Mouse (Mus musculus) mouse embryonic stem cell (cell line): Measurements from ENCODE around the gene Shmt2.

ENCODE experiments used
- in situ Hi-C, 2 experiments: fragments of 300-500 bp; cut with MboI; formaldehyde crosslinking; loops; 1 replicate in 1 of 2; 3 replicates in 1 of 2; pipeline ENCODE4 v1.14.3; 2019 to 2020; ENCODE audit warnings: low sequenced_read_pairs in 2 of 2, low pct_unique_long_range_greater_than_20kb in 1 of 2, mixed read lengths in 1 of 2; ENCODE audit not compliant: unreplicated experiment in 1 of 2

Gene Shmt2

GRCm38 (mm10) chr10:127491128-127491512, 31.1 kb downstream of the Shmt2 start:
- in situ Hi-C loops: no loop called here

- in situ Hi-C loops: no loop called here
These were observed 31.8 kb downstream of the Shmt2 start for GRCm38 (mm10) chr10:127490160-127491127.

- in situ Hi-C loops: no loop called here
These were observed 33.4 kb downstream of the Shmt2 start for GRCm38 (mm10) chr10:127488856-127489255.

GRCm38 (mm10) chr10:127485235-127485634, 37.0 kb downstream of the Shmt2 start:
- in situ Hi-C loops: no loop called here

DNA sequence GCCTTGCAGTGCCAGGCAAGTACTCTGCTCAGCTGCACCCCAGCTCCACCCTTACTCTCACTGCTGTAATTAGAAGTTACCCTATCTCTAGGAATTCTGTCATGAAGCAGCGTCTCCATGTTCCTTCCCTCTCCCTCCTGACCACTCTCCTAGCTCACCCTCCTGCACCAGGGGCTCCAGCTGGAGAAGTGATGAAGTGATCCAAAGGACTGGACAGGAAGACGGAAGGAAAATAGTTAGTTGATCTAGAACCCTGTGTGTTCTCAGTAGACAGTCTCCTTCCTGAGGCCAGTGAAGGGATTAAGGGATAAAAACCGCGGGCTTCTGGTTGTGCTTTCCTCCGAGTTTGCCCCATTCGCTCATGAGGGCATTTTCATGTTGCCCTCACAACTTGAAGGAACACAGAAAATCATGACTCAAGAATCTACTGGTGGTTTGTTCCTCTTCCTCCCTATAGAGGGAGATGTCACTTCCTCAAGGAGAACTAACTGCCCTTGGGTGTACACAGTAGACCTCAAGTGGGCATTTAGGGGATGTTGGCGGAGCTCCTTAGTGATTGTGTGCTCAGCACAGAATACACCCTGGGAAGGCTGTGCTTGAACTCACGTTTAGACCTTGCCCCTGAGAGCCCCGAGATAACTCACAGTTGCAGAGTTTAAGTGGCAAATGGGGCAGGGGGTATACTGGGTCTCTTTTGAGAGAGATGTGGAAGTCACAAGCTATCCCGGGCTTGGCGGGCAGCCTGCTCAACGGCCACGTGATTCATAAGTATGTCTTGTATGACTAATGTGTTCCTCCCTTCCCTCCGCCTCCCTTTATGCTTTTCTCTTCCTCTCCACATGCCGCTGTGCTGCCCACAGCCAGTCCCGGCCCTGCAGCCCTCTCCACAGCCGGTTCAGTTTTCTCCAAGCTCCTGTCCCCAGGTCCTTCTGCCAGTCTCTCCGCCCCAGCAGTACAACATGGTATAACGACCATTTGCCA, 41.1 kb downstream of the Shmt2 start:
- in situ Hi-C loops: no loop called here

DNA sequence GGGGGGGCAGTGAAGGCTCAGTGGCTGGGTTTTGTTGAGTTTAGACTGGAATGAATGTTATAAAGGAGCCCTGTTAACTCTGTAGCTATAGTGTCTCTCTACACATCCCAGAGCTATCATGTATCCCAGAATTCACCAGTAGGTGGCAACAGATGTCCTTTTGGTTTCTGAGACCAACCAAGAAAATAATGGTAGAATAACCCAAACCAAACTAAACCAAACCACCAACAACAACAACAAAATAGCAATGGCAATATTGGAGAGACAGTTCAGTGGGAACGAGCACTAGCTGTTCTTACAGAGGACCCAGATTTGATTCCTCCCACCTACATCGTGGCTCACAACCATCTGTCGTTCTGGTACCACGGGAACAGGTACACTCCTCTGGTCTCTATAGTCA, 43.1 kb downstream of the Shmt2 start:
- in situ Hi-C loops: no loop called here

- in situ Hi-C loops: no loop called here
These were observed 44.9 kb downstream of the Shmt2 start for GRCm38 (mm10) chr10:127477301-127477700.

- in situ Hi-C loops: no loop called here
These were observed 45.7 kb downstream of the Shmt2 start for GRCm38 (mm10) chr10:127476541-127476940.

GRCm38 (mm10) chr10:127475175-127475574, 47.1 kb downstream of the Shmt2 start:
- in situ Hi-C loops: no loop called here

- in situ Hi-C loops: no loop called here
These were observed 49.5 kb downstream of the Shmt2 start for GRCm38 (mm10) chr10:127472722-127473121.

- in situ Hi-C loops: no loop called here
These were observed 50.8 kb downstream of the Shmt2 start for GRCm38 (mm10) chr10:127471281-127471988.
